Mouse (Mus musculus) cerebellum, postnatal 4 days (tissue): ENCODE data around the gene Insl3.
"Not testable (repeated sequence)": the region's sequence is repeated elsewhere in the genome, so short reads cannot be mapped to it uniquely, and the experiment has no call there.

Source experiments
- DNase-seq, 2 experiments: peaks; one replicate each; pipeline ENCODE4 v3.0.0; 2022; ENCODE audit warnings: low spot score in 2 of 2, mixed read lengths in 1 of 2

The Insl3 gene

DNA sequence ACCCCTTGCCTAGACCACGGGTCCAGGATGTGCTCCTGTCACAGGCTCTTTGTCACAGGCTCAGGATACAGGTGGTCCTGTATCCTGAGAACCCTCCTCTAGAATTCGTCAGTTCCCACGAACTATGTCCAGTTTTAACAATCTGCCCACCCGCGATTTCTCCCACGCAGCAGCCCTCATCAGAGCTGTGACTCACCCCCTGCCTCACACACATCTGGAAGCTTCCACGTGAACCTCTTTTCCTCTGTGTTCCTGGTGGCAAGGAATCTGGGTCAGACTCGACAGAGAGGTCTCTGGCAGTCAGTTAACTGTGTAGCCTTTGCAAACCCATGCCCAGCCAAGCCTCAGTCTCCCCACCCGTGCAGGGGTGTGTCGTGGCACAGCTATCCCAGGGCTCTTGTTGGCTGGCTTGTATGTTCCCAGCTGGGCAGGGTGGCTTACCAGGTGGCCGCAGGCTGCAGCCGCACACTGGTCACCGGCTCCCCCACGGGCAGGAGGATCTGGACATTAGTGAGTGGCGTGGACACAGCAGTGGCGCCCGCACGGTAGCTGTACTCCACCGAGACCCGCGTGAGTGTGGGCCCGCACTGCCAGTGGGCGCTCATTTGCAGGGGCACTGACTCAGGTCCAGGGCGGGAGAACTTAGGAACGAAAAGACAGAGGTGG is 20.3 kb downstream of the Insl3 start:
- DNase-seq: no peak

DNA sequence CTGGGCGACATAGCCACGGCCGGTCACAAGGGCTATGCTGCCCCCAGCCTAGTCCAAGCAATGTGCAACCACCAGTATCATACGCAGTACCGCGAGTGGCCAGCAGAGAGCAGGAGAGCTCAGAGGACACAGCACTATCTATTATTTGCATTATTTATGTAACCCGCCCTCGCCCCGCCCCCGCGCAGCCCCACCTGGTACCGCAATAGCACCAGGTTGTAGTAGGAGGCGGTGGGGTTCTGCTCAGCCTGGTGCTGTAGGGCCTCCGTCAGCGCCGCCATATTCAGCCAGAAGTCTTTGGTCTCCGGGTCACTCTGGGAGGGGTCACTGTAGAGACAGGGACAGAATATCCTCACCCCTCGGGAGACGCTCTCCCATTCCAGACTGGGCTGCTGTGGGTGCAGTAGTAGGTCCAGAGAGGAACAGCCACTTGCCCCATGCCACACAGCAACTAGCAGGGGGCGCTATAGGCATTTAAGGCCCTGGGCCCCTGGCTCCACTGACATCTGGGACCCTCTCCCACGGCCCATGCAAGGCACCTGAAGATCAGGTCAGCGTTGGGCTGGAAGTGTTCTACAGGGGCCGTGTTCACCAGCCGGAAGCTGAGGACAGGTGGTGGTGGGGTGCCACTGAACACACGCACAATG is 20.9 kb downstream of the Insl3 start:
- peak; percentile 89 to 92 for DNase-seq

DNA sequence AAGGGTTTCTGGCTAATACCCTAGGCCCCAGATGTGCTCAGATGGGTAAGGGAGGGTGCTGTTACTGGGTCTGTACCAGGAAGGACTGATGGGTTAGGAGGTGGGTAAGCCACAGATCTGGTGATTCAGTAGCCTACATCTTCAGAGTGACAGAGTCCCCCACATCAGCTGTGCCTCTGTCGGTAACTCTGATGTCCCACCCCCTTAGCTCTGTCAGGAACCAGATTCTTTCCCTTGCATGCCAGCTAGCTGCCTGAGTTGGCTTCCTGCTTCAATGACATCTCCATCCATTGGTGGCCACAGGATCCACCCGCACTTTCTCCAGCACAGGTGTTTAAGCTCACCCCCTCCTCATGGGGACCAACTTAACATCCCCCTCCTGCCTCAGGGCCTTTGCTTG is 22.6 kb downstream of the Insl3 start:
- DNase-seq: no peak

DNA sequence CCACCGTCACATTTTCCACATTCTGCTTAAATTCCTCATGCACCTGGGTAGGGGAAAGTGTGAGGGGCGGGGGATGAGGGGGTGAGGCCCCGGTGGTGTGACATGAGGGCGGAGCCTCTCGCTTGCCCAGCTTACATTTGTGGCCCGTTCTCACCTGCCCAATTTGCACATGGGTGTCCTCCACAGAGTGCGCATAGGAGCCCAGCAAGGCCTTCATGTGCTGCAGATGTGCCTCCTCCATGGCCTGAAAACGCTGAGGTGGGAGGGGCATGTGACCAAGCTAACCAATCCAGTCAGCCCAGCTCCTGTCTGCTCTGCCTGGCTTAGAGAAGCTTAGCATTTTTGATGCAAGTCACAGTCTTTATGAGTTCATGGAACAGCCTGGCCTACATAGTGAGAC is 26.5 kb downstream of the Insl3 start:
- no peak for DNase-seq

DNA sequence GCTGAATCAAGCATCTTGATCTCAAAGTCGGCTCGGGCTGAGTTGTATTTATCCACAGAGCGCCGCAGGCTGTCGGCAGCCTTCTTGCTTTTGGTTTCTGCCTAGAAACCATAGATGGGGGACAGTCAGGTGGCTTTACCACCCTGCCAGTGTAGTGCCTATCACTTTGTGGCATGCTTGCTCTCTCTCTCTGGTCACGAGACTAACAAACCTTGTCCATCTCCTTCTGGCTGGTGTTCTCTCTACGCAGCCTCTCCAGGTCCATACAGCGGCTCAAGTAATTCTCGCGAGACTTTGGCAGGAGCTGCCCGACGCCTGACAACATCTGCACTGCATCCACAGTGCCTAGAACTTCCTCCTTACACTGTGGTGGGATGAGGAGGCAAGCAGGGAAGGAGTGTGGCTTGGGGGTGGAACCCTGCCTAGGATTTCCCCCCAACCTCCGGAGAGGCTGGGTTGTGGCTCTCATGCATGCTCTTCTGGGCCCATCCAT is 27.6 kb downstream of the Insl3 start:
- no peak for DNase-seq

DNA sequence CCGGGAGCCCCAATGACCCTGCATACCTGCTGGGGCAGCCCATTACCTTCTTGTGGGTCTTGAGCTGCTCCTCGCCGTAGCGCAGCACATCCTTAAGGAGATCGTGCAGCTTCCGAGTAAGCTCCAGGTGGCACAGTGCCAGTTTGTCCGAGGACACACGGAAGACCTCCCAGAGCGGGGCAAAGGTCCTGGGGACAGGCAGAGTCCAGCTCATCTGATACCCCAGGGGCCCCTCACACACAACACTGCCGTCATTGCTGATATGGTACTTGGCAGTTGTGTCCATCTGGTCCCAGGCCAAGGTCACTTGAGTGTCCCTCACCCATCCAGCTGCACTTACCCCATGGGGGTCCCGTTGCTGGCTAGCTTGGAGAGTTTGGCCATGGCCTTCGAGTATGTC is 28.1 kb downstream of the Insl3 start:
- no peak for DNase-seq

DNA sequence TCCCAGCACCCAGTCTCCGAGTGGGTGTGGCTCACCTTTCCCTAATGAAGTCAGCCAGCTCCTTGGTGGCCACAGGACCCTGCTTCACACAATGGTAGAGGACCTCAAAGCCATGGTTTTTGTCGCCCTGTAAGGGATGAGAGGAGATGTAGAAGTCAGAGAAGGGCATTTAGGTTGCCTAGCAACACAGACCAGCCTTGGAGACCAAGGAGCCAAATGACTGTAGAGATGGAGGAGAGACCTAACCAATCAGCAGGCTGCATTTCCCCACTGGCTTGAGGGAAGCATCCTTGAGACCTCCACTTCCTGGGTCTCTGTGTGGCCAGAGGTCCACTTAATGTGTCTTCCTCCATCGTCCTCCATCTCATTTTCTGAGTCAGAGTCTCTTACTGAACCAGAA is 29.2 kb downstream of the Insl3 start:
- no peak for DNase-seq

DNA sequence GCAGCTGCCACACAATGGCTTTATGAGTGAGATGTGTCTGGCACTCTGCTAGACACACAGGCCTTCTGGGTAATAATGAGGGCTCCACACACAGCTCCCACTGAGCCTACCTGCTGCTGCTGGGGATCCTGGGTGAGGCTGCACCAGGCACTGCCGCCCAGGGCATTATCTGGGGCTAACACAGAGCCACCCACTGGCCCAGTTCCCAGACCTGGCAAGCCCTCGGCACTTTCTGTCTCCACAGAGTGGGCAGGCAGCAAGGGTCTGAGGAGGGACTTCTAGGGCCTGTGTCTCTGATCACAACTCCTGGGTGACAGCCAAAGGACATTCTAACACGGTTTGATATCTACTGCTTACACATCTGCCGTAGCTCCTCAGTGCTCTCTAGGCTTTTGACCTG is 30.2 kb downstream of the Insl3 start:
- DNase-seq: peak in 1 of 2 experiments; percentile 74

DNA sequence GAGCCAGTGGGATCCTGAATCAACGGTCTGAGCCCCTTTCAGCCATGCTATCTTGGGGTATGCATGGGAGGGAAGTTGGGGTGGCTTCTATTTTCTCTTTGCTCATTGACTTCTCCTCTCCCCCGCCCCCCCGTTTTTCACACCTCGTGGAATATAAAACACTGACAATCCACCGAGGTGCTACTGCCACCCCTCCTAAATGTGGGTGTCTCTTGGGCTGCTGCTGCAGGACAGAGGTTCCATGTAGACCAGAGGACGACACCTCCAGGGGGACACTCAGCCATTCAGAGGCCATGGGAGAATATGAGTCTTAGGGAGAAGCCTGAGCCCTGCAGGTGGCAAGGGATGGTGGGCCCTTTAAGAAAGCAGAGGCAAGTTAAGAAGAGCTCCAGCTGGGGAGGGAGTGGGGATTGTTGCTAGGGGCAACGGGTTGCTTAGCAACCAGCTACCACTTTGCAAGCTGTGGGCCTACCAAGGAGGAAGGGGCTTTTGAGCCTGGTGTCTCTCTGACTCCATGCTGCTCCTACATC is 31.0 kb downstream of the Insl3 start:
- DNase-seq: peak in 1 of 2 experiments; percentile 66

DNA sequence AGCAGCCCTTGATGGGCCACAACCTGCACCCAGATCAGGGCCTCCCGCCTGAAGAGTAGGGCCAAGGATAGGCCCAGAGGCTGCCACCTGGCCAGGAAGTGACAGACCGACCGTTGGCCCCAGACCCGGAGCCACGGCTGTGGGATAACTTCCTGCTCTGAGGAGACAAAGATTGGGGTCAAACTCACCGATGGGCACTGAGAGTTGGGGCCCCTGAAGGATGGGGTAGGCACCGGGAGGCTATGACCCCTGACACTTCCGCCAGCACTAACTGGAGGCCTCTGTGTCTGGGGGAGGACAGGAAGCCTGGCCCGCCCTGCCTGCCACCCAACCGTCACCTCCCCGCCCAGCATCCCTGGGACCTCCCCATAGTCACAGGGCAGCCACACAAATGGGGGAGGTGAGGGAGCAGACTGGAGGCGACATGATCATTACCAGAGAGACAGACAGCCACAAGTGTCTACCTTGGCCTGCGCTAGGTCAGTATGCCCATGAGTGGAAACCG is 34.1 kb downstream of the Insl3 start:
- no peak for DNase-seq

DNA sequence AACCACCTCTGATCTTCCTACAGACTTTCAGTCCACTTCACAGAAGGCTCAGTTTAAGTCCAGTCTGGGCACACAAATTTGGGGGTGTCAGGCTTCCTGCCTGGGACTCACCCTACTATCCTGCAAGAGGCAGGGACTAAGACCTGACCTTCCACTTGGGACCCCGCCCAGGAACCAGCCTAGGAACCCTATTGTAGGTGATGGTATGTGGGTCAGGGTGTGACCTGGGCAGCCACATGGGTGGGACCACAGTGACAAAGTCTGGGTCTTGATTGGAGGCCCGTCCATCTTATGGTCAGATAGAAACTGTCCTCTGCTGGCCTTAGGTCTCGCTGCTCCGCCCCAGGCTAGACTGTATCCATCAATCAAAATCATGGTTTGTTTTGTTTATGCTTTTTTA is 35.4 kb downstream of the Insl3 start:
- no peak for DNase-seq

DNA sequence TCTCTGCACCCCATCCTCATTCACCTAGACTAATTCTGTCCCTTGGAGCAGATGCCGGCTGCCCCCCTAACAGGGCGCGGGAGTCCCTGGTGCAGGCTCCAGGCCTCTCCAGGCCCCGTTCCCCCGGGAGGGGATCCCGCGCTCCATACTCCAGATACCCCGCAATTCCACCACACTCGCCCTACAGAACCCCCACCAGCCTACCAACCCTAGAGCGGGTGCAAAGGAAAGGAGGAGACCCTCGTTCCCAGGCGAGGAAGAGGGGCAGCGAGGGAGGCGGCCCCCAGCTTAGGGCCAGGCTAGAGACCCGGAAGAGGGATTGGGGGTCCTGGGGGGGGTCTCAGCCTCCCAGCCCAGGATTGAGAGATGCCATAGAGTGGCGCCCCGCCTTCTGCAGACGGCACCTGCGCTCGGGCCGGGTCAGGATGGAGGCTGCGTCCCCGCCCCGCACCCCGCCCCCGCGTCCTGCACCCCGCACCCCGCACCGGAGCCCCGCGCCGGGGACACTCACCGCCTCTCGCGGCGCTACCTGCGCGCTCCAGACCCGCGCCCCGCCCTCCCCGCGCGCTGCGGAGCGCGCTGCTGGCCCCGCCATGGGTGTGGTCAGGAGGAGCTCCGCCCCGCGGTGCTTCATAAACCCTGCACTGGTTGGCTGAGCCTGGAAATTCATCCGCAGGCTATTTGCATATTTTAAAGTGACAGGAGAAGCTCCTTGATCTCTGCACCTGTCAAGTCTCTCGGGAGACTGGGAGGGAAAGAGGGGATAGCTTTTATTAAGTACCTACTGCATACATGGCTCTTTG is 36.3 kb downstream of the Insl3 start, which contains the start of gene Fcho1:
Gene Fcho1 (minus strand): TSS at position 595 of the 803 bp plus-strand sequence.
- DNase-seq: peak; percentile 63 to 81

DNA sequence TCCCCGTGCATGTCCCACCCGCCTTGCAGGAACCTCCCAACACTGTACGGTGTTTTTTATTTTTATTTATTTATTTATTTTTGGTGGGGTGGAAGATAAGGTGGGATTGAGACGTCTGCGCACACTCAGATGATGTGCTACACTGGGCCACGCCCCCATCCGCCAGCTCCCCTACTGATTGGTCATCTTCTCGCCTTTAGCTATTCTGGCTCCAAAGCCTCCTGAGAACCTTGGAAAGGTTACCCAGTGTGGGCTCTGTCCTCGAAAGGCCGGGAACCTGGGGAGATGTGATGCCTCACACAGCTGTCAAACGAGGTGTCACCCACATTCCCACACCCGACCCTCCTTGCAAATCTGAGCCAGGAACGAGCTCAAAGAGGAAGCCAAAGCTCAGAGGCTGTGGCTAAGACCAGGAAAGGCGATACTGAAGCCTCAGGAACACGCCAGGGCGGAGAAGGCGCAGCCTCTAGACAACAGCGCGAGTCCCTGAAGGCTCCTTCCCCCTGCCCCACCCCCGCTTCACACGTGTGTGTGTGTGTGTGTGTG is 39.3 kb downstream of the Insl3 start:
- DNase-seq: peak in 1 of 2 experiments; percentile 36

DNA sequence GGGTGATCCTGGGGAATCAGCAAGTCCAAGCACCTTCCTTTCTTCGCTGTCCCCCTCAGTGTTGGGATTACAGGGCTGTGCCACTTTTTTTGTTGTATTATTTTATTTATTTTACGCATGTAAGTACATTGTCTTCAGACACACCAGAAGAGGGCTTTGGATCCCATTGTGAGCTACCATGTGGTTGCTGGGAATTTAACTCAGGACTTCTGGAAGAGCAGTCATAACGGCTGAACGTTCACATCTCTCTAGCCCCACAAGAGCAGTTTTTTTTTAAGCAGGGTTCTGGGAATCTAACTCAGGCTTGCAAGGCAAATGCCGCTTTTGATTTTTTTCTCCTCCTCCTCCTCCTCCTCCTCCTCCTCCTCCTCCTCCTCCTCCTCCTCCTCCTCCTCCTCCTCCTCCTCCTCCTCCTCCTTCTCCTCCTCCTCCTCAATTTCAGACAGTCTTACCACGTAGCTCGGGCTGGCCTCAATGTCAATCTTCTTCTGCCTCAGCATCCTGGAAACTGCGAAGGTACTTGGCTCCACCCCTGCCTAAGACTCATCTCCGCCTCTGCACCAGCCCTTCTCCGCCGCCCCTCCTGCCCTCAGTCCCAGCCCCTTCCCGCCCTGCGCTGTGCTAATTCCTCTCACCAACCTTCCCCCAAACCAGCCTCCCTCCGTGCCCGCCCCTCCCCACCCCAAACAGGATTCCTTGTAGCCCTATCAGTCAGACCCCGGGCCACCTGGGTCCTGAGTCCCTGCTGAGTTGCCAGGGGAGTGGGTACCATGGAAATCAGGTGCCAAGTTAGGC is 40.0 kb downstream of the Insl3 start:
- no peak for DNase-seq

DNA sequence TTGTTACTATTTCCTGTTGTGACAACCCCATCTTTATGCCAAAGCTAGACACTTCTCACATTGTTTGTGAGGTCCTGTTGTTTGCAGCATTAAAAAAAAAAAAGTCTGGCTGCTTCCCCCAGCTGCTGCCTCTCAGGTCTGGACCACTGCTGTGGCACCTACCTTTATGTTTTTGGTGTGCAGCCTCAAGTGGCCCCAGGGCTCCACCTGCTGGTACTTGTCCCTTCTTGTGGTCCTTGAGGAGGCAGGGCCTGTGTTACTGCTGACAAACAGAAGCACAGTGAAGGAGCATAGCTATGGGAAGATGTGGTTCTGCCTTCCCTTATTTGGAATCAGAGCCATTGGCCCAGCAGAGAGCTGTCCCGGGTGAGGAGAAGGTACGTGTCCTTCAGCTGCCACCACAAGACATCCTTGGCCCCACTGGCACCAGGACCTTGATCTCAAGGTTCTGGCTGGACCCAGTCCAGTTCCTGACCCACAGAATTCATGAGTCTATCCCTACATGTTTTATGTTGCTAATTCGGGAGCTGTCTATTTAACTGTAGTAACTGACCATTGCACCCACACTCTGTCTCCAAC is 42.7 kb downstream of the Insl3 start:
- peak in 1 of 2 experiments; percentile 37 for DNase-seq

DNA sequence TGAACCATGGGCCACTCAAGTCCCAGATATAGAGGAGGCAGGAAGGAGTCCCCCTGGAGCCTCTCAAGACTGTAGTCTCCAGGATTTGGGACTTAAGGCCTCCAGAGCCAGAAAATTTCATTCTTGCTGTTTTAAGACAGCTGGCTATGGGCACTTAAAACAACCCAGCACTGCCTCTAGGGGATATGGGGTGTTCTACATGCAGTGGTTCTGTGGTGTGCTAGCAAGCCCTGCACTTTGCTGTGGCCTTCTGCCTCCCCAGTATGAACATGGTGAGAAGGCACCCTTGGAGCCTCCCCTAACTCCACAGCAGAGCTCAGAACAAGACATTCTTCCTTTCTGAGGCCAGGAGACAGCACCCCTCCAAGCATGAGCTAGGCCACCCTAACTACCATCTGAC is 49.3 kb downstream of the Insl3 start:
- DNase-seq: not testable (repeated sequence)
